Mouse (Mus musculus): ENCODE data around the gene Ak5. TPM values are rescaled to one million over a fixed set of nuclear protein-coding genes. Genes with fewer than 3 reads are reported as not detected.
"Not testable (repeated sequence)": the region's sequence is repeated elsewhere in the genome, so short reads cannot be mapped to it uniquely, and the experiment has no call there.

Gene Ak5
- polyA plus RNA-seq, 1 experiment from 2014 or later = 1.5 TPM

DNA sequence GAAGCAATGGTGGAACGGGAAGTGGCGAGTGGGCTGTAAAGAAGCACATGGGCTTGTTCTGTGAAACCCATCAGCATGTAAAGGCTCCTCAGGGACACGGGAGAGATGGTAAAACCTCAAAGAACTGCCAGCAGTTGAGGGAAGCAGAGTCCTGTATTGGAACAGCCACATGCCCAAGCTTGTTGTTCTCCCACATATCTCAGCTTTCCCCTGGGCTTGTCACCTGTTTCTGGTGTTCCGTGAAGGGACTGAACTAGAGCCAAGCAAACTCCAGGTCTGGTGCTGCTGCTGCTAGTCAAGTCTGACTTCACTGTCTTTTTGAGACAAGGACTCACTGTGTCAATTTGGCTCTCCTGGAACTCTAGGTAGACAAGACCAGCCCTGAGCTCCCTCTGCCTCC is 200.8 kb downstream of the Ak5 start:
- no peak for ATAC-seq (ENCODE audit: low FRiP score, low read depth)
- 83% methylated on average over 4 of the region's 4 CpGs for WGBS
- H3K9me3 ChIP-seq = no peaks in the 10 kb centered on the region

DNA sequence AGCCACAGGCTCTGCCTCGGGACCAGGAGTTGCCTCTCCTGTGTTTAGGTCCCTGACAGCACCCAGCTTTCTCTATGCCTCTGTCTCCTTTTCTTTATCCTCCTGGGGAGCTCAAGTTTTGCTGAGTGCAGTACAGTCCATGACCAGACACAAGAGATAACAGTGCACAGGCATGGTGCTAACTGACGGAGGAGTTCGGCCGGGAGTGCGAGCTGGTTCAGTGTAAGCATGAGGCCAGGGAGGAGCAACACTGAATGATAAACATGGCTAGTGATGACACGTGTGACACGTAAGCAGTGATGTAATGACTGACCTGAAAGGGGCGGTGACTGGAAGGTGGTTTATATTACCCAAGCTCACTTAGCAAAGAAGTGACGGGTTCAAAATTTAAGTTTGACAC is 201.3 kb downstream of the Ak5 start:
- no peak for ATAC-seq (ENCODE audit: low FRiP score, low read depth)
- Histone ChIP-seq H3K4me1 (no peaks in the 10 kb centered on the region), H3K27ac (replicated peaks) (no peak overlapping the region), H3K4me3 (no peak overlapping the region), H3K9ac (replicated peaks) (no peak overlapping the region), H3K36me3 (peaks cover 8% of the 10 kb centered on the region; the same call in 1 of the 2 replicates), H3K27me3 (no peaks in the 10 kb centered on the region), H3K4me2 (replicated peaks) (no peak overlapping the region), H3K9me3 (no peaks in the 10 kb centered on the region)
- 91% methylated on average over 9 of the region's 9 CpGs for WGBS

More for the DNA sequence above, 200.8 kb downstream of the Ak5 start:
- peaks cover 5% of the 10 kb centered on the region; the same call in 1 of the 2 replicates for H3K36me3 ChIP-seq
- H3K27me3 ChIP-seq = no peaks in the 10 kb centered on the region
- H3K4me3 ChIP-seq = no peak overlapping the region
- no peak overlapping the region for H3K9ac ChIP-seq (replicated peaks)
- H3K4me2 ChIP-seq (replicated peaks) = no peak overlapping the region
- H3K27ac ChIP-seq (replicated peaks) = no peak overlapping the region
- no peaks in the 10 kb centered on the region for H3K4me1 ChIP-seq

DNA sequence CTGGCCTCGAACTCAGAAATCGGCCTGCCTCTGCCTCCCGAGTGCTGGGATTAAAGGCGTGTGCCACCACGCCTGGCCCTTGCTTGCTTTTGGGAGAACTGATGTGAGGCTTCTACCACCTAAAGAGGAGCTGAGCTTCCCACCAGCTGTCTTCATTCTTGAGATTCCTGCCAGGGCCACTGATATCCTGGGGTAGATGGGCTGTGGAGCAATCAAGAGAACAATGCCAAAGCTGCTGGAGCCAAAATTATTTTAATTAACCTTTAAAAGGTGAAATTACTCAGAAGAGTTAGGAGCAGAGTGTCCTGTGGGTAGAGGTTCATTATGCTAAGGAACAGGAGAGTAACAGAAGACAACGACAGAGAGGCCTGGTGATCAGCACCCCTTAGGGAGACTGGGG is 202.8 kb downstream of the Ak5 start:
- H3K4me1 ChIP-seq = no peaks in the 10 kb centered on the region
- no peak overlapping the region for H3K9ac ChIP-seq (replicated peaks)
- no peak overlapping the region for H3K4me3 ChIP-seq
- no peak overlapping the region for H3K4me2 ChIP-seq (replicated peaks)
- H3K27ac ChIP-seq (replicated peaks) = no peak overlapping the region
- H3K36me3 ChIP-seq = peaks cover 22% of the 10 kb centered on the region
- no peaks in the 10 kb centered on the region for H3K9me3 ChIP-seq
- no peaks in the 10 kb centered on the region for H3K27me3 ChIP-seq
- 89% methylated on average over 6 of the region's 6 CpGs for WGBS
- no peak for ATAC-seq (ENCODE audit: low FRiP score, low read depth)

DNA sequence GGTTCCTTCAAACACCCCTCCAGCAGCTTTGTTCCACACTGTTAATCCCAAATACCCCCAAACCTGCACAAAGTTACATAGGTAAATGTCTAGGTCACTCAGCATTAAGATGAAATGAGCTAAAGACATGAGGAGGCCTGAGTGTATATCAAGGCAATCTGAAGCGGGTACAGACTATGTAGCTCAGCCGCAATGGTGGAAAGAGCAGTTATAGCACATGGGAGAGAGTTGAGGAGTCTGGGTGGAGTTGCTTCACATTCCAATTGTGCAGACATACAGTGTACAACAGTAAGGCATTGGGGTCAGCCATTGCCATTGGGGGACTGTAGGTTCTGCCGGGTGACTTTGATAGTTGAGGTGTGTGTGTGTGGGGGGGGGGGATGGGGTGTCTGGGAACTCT is 203.7 kb downstream of the Ak5 start:
- peaks cover 27% of the 10 kb centered on the region for H3K36me3 ChIP-seq
- H3K9ac ChIP-seq (replicated peaks) = no peak overlapping the region
- no peak overlapping the region for H3K4me2 ChIP-seq (replicated peaks)
- H3K4me1 ChIP-seq = no peaks in the 10 kb centered on the region
- H3K27ac ChIP-seq (replicated peaks) = no peak overlapping the region
- no peak overlapping the region for H3K4me3 ChIP-seq
- 93% methylated on average over 3 of the region's 3 CpGs for WGBS
- no peaks in the 10 kb centered on the region for H3K9me3 ChIP-seq
- no peaks in the 10 kb centered on the region for H3K27me3 ChIP-seq
- no peak for ATAC-seq (ENCODE audit: low FRiP score, low read depth)

DNA sequence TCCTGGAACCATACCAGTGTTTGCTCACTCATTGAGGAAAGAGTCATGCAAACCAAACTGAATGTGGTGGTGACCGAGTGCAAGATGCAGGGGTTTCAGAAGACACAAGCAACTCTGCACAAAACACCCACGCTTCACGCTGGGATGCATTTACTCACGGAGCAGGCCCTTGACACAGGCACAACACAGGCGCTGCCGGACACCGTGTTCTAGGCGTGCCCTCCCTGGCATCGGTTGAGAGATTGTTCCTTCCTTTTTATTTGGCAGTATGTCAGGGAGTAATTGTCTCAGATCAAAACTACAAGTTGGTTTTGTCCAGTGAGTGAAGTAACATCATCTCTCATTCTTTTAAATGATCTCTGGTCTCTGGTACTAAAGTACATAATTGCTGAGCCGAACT is 205.3 kb downstream of the Ak5 start:
- H3K27me3 ChIP-seq = no peaks in the 10 kb centered on the region

DNA sequence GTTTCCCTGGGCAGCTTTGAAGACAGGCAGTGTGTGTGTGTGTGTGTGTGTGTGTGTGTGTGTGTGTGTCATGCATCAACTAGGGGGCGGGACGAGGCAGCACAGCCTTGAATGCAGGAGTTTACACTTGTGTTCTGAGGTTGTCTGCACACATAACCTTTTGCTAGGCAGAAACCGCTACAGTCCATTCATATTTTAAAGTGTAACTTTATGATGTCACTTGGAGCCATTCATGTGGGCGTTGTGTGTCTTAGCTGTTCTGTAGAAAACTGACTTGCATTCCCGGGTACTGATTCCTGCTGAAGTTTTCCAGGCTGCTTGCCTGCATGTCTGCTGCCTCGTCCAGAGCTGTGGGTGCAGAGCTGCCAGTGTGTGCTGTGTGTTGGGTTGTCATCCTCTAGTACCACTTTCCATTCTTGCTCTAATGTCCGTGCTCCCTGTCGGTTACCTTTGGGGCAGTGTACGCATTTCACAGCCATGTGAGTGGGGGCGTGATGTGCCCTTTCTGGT is 206.1 kb downstream of the Ak5 start:
- no peaks in the 10 kb centered on the region for H3K4me1 ChIP-seq
- H3K9ac ChIP-seq (replicated peaks) = no peak overlapping the region
- WGBS = 93% methylated on average over 10 of the region's 10 CpGs
- no peaks in the 10 kb centered on the region for H3K27me3 ChIP-seq
- H3K9me3 ChIP-seq = no peaks in the 10 kb centered on the region
- peaks cover 41% of the 10 kb centered on the region for H3K36me3 ChIP-seq
- H3K27ac ChIP-seq (replicated peaks) = no peak overlapping the region
- no peak overlapping the region for H3K4me3 ChIP-seq
- H3K4me2 ChIP-seq (replicated peaks) = no peak overlapping the region
- ATAC-seq (ENCODE audit: low FRiP score, low read depth) = no peak

More for the DNA sequence above, 205.3 kb downstream of the Ak5 start:
- Histone ChIP-seq H3K4me1 (no peaks in the 10 kb centered on the region), H3K4me2 (replicated peaks) (no peak overlapping the region), H3K27ac (replicated peaks) (no peak overlapping the region), H3K9me3 (no peaks in the 10 kb centered on the region), H3K4me3 (no peak overlapping the region), H3K9ac (replicated peaks) (no peak overlapping the region), H3K36me3 (peaks cover 34% of the 10 kb centered on the region)
- no peak for ATAC-seq (ENCODE audit: low FRiP score, low read depth)
- WGBS = 95% methylated on average over 10 of the region's 10 CpGs

DNA sequence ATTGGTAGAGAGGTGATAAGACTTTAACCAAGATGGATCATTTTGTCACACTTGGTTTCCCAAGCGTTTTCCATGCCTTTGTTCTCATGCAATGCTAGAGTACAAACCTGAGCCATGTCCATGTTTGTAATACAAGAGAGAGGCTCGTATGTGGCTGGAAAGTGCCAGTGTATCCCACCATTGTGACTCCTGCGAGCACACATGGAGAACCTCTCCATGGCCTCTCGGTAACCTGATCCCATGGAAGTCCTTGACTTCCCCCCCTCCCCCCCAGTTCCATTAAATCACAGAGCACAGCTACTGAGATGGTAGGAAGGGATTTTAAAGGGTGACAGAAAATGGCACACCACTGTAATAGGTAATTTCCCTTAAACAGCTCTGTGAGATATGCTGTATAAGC is 207.4 kb downstream of the Ak5 start:
- no peaks in the 10 kb centered on the region for H3K9me3 ChIP-seq
- H3K36me3 ChIP-seq = peaks cover 54% of the 10 kb centered on the region
- no peak overlapping the region for H3K9ac ChIP-seq (replicated peaks)
- H3K4me1 ChIP-seq = no peaks in the 10 kb centered on the region
- 68% methylated on average over 4 of the region's 4 CpGs for WGBS
- H3K4me3 ChIP-seq = no peak overlapping the region
- H3K27me3 ChIP-seq = no peaks in the 10 kb centered on the region
- H3K4me2 ChIP-seq (replicated peaks) = no peak overlapping the region
- ATAC-seq (ENCODE audit: low FRiP score, low read depth) = no peak
- no peak overlapping the region for H3K27ac ChIP-seq (replicated peaks)

DNA sequence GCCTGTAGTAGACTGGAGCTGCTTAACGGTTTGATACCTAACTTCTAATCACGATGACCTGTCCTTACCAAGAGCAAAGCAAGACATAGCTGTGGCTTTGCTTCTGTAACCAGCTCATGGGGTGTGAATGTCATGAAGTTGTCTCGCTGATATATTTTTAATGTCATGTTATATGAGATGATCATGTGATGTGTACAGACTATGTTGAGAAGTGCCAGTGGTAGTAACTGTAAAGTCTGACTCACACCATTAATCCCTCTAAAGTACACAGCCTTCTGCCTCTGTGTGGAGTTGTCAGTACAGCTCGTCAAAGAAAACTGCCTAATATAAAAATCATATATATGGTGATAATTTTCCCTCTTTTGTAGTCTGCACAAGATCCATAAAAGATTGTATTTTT is 209.3 kb downstream of the Ak5 start:
- not testable (repeated sequence) for H3K9ac ChIP-seq (replicated peaks); H3K4me2 ChIP-seq (replicated peaks); H3K9me3 ChIP-seq; H3K4me1 ChIP-seq; H3K27ac ChIP-seq (replicated peaks); H3K4me3 ChIP-seq; H3K27me3 ChIP-seq; ATAC-seq (ENCODE audit: low FRiP score, low read depth)
- WGBS = 94% methylated on average over 4 of the region's 4 CpGs
- peaks cover 68% of the 10 kb centered on the region for H3K36me3 ChIP-seq

DNA sequence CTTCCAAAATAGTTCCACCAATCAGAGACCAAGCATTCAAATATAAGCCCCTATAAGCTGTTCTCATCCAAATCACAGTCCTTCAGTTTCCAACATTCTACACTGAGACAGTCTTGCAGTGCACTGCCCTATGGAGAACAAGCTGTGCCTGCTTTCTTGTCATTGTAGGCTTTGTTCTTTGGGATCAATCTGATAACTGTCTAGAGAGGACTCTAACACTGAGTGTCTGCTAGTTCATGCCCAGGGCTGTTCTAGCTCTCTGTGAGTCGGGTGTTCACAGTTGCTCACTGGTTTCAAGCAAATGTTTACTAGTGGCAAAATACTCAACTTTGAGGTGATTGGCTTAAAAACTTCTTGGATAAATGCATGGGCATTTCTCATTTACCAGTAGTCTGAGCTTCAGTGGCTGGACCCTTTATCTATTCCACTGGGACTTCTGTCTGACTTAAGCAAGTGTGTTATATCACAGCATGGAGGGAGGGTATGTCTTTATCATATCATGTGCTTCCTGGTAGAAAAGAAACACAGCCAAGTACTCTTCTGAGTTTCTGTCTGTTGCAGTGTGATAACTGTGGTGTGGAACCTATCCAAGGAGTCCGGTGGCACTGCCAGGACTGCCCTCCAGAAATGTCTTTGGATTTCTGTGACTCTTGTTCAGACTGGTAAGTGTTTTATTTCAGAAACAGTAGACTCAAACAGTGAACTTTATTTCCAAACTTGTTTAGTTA is 210.7 kb downstream of the Ak5 start:
- Histone ChIP-seq H3K36me3 (peaks cover 68% of the 10 kb centered on the region), H3K4me2 (replicated peaks) (no peak overlapping the region), H3K9me3 (no peaks in the 10 kb centered on the region), H3K9ac (replicated peaks) (no peak overlapping the region), H3K27ac (replicated peaks) (no peak overlapping the region), H3K27me3 (no peaks in the 10 kb centered on the region), H3K4me1 (no peaks in the 10 kb centered on the region), H3K4me3 (no peak overlapping the region)
- WGBS = 96% methylated on average over 2 of the region's 2 CpGs
- no peak for ATAC-seq (ENCODE audit: low FRiP score, low read depth)

DNA sequence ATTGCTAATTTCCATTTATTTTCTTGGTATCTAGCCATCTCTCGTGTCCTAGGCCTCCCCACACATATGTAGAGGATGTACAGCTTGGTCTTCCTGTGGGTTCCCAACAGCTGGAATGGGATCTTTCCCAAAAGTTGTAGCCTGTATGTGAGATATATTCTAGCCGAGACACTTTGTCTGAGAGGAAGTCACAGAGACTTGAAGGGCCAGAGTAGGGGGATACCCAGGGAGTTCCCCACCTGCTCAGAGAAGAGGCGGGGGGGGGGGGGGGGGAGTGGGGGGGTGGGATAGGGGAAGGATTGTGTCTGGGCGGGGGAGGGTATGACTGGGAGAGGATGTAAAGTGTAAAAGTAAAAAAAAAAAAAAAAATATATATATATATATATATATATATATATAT is 215.0 kb downstream of the Ak5 start:
- Histone ChIP-seq H3K4me1 (no peaks in the 10 kb centered on the region), H3K27me3 (no peaks in the 10 kb centered on the region), H3K27ac (replicated peaks) (no peak overlapping the region), H3K9me3 (no peaks in the 10 kb centered on the region), H3K9ac (replicated peaks) (no peak overlapping the region), H3K36me3 (peaks cover 70% of the 10 kb centered on the region), H3K4me3 (no peak overlapping the region), H3K4me2 (replicated peaks) (no peak overlapping the region)
- ATAC-seq (ENCODE audit: low FRiP score, low read depth) = no peak
- 95% methylated on average over 2 of the region's 4 CpGs for WGBS

DNA sequence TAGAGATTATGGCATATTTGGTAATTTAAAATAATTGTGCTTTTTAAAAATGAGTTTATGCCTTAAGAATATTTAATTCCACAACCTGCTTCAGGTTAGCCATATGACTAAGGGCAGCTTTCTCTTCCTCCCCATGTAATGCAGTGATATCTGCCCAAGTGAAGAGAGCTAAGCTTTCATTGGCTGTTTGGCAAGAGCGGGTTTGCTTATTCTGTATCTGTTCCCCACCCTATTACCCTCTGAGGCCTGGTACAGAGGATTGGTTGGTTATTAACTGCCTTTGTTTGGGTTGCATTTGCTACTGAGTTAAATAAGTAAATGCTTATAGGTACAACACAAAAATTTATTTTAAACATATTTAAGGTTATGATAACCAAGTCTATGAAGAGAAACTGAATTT is 221.2 kb downstream of the Ak5 start:
- H3K27me3 ChIP-seq = no peaks in the 10 kb centered on the region
- peaks cover 23% of the 10 kb centered on the region for H3K36me3 ChIP-seq
- no peak overlapping the region for H3K4me2 ChIP-seq (replicated peaks)
- H3K9me3 ChIP-seq = no peaks in the 10 kb centered on the region
- H3K27ac ChIP-seq (replicated peaks) = no peak overlapping the region
- no peak overlapping the region for H3K4me3 ChIP-seq
- no peaks in the 10 kb centered on the region for H3K4me1 ChIP-seq
- no peak for ATAC-seq (ENCODE audit: low FRiP score, low read depth)
- H3K9ac ChIP-seq (replicated peaks) = no peak overlapping the region
- 91% methylated on average over 1 of the region's 1 CpGs for WGBS

DNA sequence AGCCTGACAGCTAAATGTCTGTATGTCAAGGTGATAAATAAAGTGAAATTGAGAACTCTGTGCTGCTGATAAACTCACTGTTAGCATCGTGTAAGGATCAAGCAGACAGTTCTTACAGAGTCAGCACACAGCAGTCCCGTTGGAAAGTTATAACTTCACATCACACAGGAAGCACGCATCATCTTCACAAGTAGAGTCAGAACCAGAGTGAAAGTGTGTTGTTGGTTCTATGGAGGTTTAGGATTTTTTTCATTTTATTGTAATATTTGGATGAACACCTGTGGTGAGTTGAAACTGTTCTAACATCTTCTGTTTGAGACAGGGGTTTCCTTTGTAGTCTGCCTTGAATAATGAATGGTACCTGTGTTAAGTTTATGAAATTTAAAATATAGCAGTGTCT is 224.0 kb downstream of the Ak5 start:
- WGBS = 95% methylated on average over 3 of the region's 3 CpGs
- no peak overlapping the region for H3K4me2 ChIP-seq (replicated peaks)
- H3K9ac ChIP-seq (replicated peaks) = no peak overlapping the region
- H3K9me3 ChIP-seq = no peaks in the 10 kb centered on the region
- H3K4me1 ChIP-seq = no peaks in the 10 kb centered on the region
- no peak overlapping the region for H3K27ac ChIP-seq (replicated peaks)
- no peak overlapping the region for H3K4me3 ChIP-seq
- 0 out of 2 replicates have a peak, but pooled peaks cover 3% of the 10 kb centered on the region for H3K36me3 ChIP-seq
- ATAC-seq (ENCODE audit: low FRiP score, low read depth) = no peak
- H3K27me3 ChIP-seq = no peaks in the 10 kb centered on the region

DNA sequence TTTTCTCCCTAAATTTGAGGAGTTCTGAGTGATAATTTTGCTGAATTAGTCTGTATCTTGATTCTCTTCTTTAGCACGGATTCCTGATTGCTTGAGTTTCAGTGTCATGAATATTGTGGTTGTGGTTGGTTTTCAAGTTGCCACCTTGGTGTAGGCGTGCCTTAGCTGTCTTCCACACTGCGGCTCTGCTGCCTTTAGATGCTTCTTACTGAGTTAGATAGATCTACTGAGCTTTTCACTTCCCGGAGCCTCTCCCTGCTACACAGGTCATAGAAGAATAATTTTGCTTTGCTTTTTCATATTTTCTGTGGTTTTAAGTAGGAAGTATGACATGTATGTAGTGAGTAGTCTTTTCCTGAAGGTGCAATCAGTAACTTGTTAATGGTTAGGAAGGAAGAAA is 225.4 kb downstream of the Ak5 start:
- 0 out of 2 replicates have a peak, but pooled peaks cover 5% of the 10 kb centered on the region for H3K36me3 ChIP-seq
- H3K4me3 ChIP-seq = no peak overlapping the region
- 95% methylated on average over 4 of the region's 4 CpGs for WGBS
- no peak for ATAC-seq (ENCODE audit: low FRiP score, low read depth)
- H3K9ac ChIP-seq (replicated peaks) = no peak overlapping the region
- no peaks in the 10 kb centered on the region for H3K9me3 ChIP-seq
- no peak overlapping the region for H3K4me2 ChIP-seq (replicated peaks)
- H3K4me1 ChIP-seq = no peaks in the 10 kb centered on the region
- H3K27me3 ChIP-seq = no peaks in the 10 kb centered on the region
- H3K27ac ChIP-seq (replicated peaks) = no peak overlapping the region

All from midbrain, embryonic 12.5 days (tissue).